Mouse (Mus musculus): ENCODE measurements around the gene Gng12.

Gene Gng12

GRCm38 (mm10) chr6:67057991-67058696 lies 161.9 kb downstream of the Gng12 start:
- DNase-seq, result peak; percentile 76

GRCm38 (mm10) chr6:67060057-67060456 lies 163.9 kb downstream of the Gng12 start:
- DNase-seq, result no peak

GRCm38 (mm10) chr6:67069219-67069762 lies 173.1 kb downstream of the Gng12 start:
- no peak for DNase-seq

- DNase-seq, result no peak
Observed at GRCm38 (mm10) chr6:67069800-67070315, 173.7 kb downstream of the Gng12 start.

Data from liver (tissue).